Mouse (Mus musculus): Measurements from ENCODE around the gene Pgrmc2. TPM values are rescaled to one million over a fixed set of nuclear protein-coding genes. Genes with fewer than 3 reads are reported as not detected.

The Pgrmc2 gene
- polyA plus RNA-seq, 1 experiment from 2014 or later: 17.1 TPM

- WGBS (ENCODE audit: insufficient replicate concordance): 52% methylated on average over 11 of the region's 11 CpGs
- TF ChIP-seq EP300 (IDR thresholded peaks at IDR 0.05; ENCODE audit: low read depth) (no peak), CTCF (IDR thresholded peaks at IDR 0.05; ENCODE audit: low read depth) (no peak)
- H3K9me3 ChIP-seq (ENCODE audit: low read length): no peaks in the 10 kb centered on the region
- DNase-seq: no peak
- no peak overlapping the region for H3K9ac ChIP-seq (replicated peaks)
- no peak overlapping the region for H3K4me2 ChIP-seq (ENCODE audit: low read depth, low read length)
- no peaks in the 10 kb centered on the region for H3K27me3 ChIP-seq (ENCODE audit: insufficient read depth, low read length)
- H3K4me3 ChIP-seq (ENCODE audit: low read depth, low read length): no peak overlapping the region
- H3K27ac ChIP-seq (ENCODE audit: low read depth): no peak overlapping the region
- ATAC-seq: no peak
- H3K36me3 ChIP-seq (replicated peaks; ENCODE audit: insufficient read depth, low read length): no peaks in the 10 kb centered on the region
- no peaks in the 10 kb centered on the region for H3K4me1 ChIP-seq (ENCODE audit: insufficient read depth)
Measured at GRCm38 (mm10) chr3:41043756-41044354, 39.0 kb downstream of the Pgrmc2 start.

GRCm38 (mm10) chr3:41042195-41042938 is 40.5 kb downstream of the Pgrmc2 start:
- ATAC-seq: peak; percentile 79
- WGBS (ENCODE audit: insufficient replicate concordance): 75% methylated on average over 4 of the region's 4 CpGs

GRCm38 (mm10) chr3:41041241-41041640 is 41.6 kb downstream of the Pgrmc2 start:
- WGBS (ENCODE audit: insufficient replicate concordance): 64% methylated on average over 5 of the region's 5 CpGs
- Histone ChIP-seq H3K9ac (replicated peaks) (no peak overlapping the region), H3K4me1 (ENCODE audit: insufficient read depth) (no peaks in the 10 kb centered on the region), H3K27me3 (ENCODE audit: insufficient read depth, low read length) (no peaks in the 10 kb centered on the region), H3K4me3 (ENCODE audit: low read depth, low read length) (no peak overlapping the region), H3K9me3 (ENCODE audit: low read length) (no peaks in the 10 kb centered on the region), H3K36me3 (replicated peaks; ENCODE audit: insufficient read depth, low read length) (no peaks in the 10 kb centered on the region), H3K27ac (ENCODE audit: low read depth) (no peak overlapping the region), H3K4me2 (ENCODE audit: low read depth, low read length) (no peak overlapping the region)
- TF ChIP-seq EP300 (IDR thresholded peaks at IDR 0.05; ENCODE audit: low read depth): no peak
- TF ChIP-seq CTCF (IDR thresholded peaks at IDR 0.05; ENCODE audit: low read depth): no peak
- ATAC-seq (peak; percentile 27; the same call in 1 of the 2 replicates), DNase-seq (no peak)

More at GRCm38 (mm10) chr3:41042195-41042938, 40.5 kb downstream of the Pgrmc2 start:
- Histone ChIP-seq H3K27ac (ENCODE audit: low read depth) (no peak overlapping the region), H3K9ac (replicated peaks) (no peak overlapping the region), H3K4me1 (ENCODE audit: insufficient read depth) (no peaks in the 10 kb centered on the region), H3K27me3 (ENCODE audit: insufficient read depth, low read length) (no peaks in the 10 kb centered on the region), H3K4me3 (ENCODE audit: low read depth, low read length) (no peak overlapping the region), H3K9me3 (ENCODE audit: low read length) (no peaks in the 10 kb centered on the region), H3K36me3 (replicated peaks; ENCODE audit: insufficient read depth, low read length) (no peaks in the 10 kb centered on the region), H3K4me2 (ENCODE audit: low read depth, low read length) (no peak overlapping the region)
- TF ChIP-seq EP300 (IDR thresholded peaks at IDR 0.05; ENCODE audit: low read depth) (no peak), CTCF (IDR thresholded peaks at IDR 0.05; ENCODE audit: low read depth) (peak; percentile 85)
- peak; percentile 52 for DNase-seq

GRCm38 (mm10) chr3:41038297-41038916 is 44.4 kb downstream of the Pgrmc2 start:
- Histone ChIP-seq H3K9me3 (ENCODE audit: low read length) (no peaks in the 10 kb centered on the region), H3K27ac (ENCODE audit: low read depth) (no peak overlapping the region), H3K36me3 (replicated peaks; ENCODE audit: insufficient read depth, low read length) (no peaks in the 10 kb centered on the region), H3K4me2 (ENCODE audit: low read depth, low read length) (no peak overlapping the region), H3K9ac (replicated peaks) (no peak overlapping the region), H3K4me3 (ENCODE audit: low read depth, low read length) (no peak overlapping the region), H3K4me1 (ENCODE audit: insufficient read depth) (no peaks in the 10 kb centered on the region), H3K27me3 (ENCODE audit: insufficient read depth, low read length) (no peaks in the 10 kb centered on the region)
- TF ChIP-seq CTCF (IDR thresholded peaks at IDR 0.05; ENCODE audit: low read depth) (no peak), EP300 (IDR thresholded peaks at IDR 0.05; ENCODE audit: low read depth) (no peak)
- DNase-seq: no peak
- no peak for ATAC-seq
- 74% methylated on average over 5 of the region's 5 CpGs for WGBS (ENCODE audit: insufficient replicate concordance)

GRCm38 (mm10) chr3:41031286-41032210 is 51.3 kb downstream of the Pgrmc2 start:
- H3K9ac ChIP-seq (replicated peaks): no peak overlapping the region
- WGBS (ENCODE audit: insufficient replicate concordance): 65% methylated on average over 12 of the region's 12 CpGs
- H3K4me2 ChIP-seq (ENCODE audit: low read depth, low read length): no peak overlapping the region
- no peak overlapping the region for H3K4me3 ChIP-seq (ENCODE audit: low read depth, low read length)
- no peak overlapping the region for H3K27ac ChIP-seq (ENCODE audit: low read depth)
- H3K9me3 ChIP-seq (ENCODE audit: low read length): no peaks in the 10 kb centered on the region
- no peaks in the 10 kb centered on the region for H3K27me3 ChIP-seq (ENCODE audit: insufficient read depth, low read length)
- DNase-seq (peak; percentile 21), ATAC-seq (peak; percentile 84)
- no peaks in the 10 kb centered on the region for H3K36me3 ChIP-seq (replicated peaks; ENCODE audit: insufficient read depth, low read length)
- TF ChIP-seq EP300 (IDR thresholded peaks at IDR 0.05; ENCODE audit: low read depth) (no peak), CTCF (IDR thresholded peaks at IDR 0.05; ENCODE audit: low read depth) (no peak)
- H3K4me1 ChIP-seq (ENCODE audit: insufficient read depth): no peaks in the 10 kb centered on the region; the same call in 1 of the 2 replicates

All from liver, postnatal 0 days (tissue).